Mouse (Mus musculus) c-Kit-negative CD71-positive TER-119-positive erythroid progenitor cells, embryonic 14.5 days (primary cell): ENCODE data around the gene Rnf144b.

Source experiments
- DNase-seq: peaks from one replicate; pipeline ENCODE4 v3.0.0-alpha.2; 2013; ENCODE audit warnings: low read depth, low spot score

The Rnf144b gene

DNA sequence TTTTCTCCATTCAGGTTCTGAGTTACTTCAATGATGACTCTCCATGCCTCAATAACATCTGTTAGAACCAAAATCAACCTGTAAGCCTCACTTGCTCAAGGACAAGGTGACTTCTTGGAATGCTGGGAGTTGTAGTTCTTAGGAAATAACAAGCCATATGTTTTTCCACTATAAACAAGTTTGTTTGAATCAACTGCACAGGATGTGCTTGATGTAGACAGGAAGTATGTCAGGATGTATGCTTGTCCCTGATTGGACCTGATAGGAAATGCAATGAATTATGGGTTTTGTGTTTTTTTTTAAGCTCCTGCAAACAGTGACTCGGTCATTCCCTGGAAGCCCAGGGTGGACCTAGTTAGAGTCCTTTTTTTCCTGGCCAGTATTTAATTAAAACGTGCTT, 139.5 kb downstream of the Rnf144b start:
- DNase-seq: no peak

DNA sequence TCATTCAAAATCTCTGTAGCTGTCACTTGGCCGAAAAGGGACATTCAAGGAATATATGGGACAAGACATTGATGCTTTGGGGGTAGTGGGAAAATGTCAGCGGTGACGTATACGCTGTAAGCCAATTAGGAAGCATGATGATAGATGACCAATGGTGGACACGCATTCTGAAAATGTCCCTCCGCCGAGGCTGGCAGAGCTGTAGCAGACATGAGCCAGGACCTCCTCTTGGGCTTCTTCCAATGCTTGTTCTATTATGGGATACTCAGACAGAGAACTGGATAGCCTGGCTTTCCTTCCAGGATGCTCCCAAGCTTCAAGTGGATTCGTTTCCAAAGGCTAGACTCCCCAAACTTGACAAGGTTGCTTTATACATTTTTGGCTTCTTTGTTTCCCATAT, 141.9 kb downstream of the Rnf144b start:
- DNase-seq: no peak

GRCm38 (mm10) chr13:47266411-47266810, 144.0 kb downstream of the Rnf144b start:
- DNase-seq: no peak

GRCm38 (mm10) chr13:47268227-47268626, 145.8 kb downstream of the Rnf144b start:
- no peak for DNase-seq

DNA sequence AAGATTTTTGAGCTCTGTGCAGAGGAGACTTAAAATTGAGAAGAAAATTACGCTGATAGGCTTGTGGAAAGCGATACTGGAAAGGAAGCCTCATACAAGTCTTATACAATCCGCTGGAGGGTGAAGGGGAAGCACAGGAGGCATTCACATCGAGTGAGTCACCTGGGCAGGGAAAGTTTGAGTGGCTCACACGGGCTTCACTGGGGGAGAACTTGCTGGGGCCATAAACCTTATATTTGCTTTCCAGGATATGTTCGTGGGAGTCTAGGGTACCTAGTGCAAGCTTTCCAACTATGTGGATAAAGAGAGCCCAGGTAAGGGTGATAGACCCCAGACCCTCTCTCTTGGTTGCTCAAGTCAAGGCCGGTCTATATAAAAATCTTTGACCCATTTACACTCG, 150.5 kb downstream of the Rnf144b start:
- DNase-seq: no peak

GRCm38 (mm10) chr13:47273487-47273886, 151.0 kb downstream of the Rnf144b start:
- DNase-seq: no peak

- DNase-seq: no peak
Observed at GRCm38 (mm10) chr13:47274139-47274538, 151.7 kb downstream of the Rnf144b start.

DNA sequence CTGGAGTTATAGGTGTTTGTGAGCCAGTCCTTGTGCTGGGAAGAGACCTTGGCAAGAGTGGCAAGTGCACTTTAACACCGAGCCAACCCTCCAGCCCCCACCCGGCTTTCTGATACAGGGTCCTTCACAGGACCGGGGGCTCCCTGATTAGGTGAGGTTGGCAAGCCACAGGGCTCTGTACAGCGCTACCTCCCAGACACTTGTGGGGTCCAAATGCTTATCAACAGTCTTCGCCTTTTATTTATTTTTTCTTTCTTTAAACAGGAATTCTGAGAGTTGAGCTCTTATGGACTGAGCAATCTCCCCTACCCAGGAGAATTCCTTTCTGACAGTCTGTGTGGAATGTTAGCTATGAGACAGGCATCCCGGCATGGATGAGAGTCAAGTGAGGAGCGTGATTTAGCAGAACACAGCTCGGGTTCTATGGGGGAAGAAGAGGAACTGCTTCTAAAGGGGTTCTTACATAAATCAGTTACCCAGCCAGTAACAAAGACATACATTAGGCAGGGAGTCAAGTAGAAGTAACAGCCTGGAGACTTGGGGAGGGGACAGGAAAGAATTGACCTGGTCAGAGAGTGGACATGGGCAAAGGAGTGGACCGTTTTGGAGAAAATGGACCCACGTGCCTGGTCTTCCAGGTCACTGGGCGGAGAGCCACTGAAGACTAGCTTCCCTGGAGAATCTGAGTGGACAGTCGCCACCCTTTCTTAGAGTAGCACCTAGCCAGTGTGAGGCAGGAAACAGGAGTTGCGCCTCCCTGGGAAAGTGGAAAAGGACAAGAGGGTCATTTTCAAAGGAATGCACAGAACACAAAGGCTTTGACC, 154.8 kb downstream of the Rnf144b start:
- DNase-seq: no peak

DNA sequence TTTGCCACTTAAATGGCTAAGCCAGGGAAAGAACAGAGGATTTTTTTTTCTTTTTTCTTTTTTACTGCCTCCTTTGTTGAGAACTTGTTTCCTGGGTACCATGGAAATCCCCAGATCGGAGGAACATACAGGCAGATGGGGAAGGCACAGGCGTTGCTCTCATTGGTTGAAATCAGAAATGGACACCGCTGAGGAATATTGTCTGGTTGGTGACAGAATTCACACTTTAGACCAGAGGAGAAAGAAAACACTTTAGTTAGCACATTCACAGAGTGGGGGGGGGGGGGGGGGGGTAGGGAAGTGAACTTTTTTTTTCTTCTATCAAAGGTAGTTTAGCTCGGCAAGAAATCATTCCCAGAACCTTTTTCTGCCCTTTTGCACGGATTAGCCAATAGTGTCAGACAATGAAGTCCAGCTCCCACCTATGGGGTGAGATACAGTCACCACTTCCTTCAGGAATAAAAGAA, 155.4 kb downstream of the Rnf144b start:
- DNase-seq: no peak

DNA sequence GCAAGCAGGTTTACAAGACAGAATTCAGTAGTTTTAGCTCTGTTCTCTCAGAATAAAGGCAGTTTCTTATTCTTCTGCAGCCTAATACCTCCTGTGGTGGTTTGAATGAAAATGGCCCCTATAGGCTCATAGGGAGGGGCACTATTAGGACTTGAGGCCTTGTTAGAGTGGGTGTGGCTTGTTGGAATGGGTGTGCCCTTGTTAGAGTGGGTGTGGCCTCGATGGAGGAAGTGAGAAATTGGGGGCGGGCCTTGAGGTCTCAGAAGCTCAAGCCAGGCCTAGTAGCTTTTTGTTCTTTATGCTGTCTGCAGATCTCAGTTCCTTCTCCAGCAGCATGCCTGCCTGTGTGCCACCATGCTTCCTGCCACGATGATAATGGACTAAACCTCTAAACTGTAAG, 159.8 kb downstream of the Rnf144b start:
- DNase-seq: peak; percentile 2

DNA sequence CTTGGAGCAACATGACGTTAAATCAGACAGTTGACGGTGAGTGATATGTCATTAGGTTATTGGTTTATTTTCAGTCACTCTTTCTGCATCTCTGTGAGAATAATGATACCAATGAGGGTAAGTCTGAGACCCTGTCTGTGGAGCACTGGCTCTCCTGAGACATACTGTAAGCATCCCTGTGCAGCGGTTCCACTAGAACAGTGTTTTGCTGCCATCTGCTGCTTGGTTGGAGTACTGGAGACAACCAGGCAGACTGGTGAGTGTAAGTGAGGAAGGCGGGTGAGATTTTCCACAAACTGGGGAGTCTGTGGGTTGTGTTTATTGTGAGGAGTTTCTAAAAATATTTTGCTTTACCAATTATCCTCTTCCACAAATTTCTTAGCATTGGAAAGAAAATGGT, 166.0 kb downstream of the Rnf144b start:
- DNase-seq: peak; percentile 8

- DNase-seq: no peak
Observed at GRCm38 (mm10) chr13:47296465-47296864, 174.0 kb downstream of the Rnf144b start.
